Mouse (Mus musculus) mouse trophoblast stem cell (cell line): ENCODE results near the gene Hyal2.

ENCODE experiments used
- in situ Hi-C, 2 experiments: fragments of 300-500 bp; cut with MseI, MboI; formaldehyde crosslinking; loops; 2 replicates in 1 of 2; 3 replicates in 1 of 2; pipeline ENCODE4 v1.15.1; 2025

Gene Hyal2

DNA sequence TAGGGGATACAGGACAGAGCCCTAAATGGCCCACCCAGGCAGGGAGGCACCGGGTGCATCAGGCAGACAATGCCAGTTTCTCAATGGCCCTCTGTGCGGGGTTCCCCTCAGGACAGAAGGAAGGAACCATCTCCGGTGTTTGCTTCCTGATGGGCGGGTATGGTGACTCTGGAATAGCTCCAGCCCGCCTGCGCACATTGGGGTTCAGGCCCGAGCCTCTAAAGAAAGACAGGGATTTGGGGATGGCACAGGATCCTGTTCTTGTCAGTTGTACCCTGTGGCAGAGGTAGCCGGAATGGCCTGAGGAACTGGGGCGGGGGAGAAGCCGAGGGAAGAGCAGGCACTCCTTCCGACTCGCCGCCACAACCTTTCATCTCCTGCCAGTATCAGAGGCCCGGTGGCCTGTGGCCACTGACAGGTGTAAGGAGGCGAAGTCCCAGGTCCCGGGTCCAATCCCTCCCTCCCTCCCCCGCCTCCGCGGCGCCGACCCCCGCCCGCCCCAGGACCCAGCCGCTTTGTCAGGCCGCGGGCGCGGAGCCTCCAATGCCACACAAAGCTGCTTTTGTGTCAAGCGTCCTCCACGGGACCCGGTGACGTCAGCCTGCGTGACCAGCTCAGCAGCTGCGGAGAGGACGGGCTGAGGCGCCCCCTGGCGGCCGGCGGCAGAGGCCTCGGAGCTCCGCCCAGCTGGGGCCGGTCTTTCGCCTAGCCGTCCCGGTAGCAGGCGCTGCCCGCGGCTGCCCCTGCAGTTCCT is 44.6 kb downstream of the Hyal2 start:
- in situ Hi-C loops = no loop called here

DNA sequence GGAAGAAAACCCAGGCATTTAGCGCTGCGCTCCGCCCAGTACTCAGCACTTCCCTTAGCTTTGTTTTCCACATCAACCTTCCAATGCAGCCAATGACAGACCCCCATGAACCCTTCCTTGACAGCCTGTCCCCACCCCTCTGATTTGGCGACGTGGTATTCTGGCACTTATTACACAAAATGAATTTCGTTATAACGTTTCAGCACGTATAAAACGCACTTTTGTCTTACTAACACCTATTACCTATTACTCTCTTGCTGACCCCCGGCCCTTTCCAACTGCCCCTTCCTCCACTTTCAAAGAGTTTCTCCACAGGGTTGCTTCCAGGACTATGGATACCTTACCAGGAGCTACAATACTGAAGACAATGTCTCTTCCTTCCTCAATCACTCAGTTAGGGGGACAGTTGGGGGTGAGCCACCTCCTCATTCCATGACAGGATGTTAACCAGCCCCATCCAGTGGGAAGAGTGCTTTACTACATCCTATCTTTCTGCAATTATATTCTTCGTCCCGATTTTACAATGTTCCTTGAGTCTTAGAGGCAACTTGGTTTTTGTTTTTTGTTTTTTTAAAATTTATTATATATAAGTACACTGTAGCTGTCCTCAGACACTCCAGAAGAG is 45.3 kb downstream of the Hyal2 start:
- in situ Hi-C loops = no loop called here

DNA sequence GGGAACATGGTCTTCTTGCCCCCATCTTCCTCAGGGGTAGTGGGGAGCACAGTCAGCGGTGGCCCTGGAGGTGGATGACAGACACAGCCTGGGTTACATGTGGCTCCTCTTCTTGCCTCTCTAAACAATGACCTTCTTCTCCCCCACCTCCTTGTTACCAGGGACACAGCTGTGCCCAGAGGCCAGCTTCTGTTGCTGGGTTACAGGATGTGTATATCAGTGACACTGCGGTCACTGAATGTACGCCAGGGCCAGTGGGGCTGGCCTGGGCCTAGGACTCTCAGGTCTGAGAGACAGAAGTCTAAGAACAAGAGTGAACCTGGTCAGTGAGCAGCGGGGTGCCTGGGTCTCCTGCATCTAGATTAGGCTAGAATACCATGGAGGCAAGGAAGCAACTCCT is 47.3 kb downstream of the Hyal2 start:
- in situ Hi-C loops = no loop called here

DNA sequence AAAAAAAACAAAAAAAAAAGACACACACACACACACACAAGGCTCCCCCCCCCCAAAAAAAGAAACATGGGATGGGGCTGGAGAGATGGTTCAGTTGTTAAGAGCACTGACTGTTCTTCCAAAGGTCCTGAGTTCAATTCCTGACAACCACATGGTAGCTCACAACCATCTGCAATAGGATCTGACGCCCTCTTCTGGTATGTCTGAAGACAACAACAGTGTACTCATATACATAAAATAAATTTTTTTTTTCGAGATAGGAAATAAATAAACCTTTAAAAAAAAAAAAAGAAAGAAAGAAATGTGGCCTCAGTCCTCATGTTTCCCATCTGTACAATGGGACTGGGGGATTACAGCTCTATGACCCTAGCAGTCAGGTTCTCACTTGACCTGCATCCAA is 49.7 kb downstream of the Hyal2 start:
- in situ Hi-C loops = no loop called here

DNA sequence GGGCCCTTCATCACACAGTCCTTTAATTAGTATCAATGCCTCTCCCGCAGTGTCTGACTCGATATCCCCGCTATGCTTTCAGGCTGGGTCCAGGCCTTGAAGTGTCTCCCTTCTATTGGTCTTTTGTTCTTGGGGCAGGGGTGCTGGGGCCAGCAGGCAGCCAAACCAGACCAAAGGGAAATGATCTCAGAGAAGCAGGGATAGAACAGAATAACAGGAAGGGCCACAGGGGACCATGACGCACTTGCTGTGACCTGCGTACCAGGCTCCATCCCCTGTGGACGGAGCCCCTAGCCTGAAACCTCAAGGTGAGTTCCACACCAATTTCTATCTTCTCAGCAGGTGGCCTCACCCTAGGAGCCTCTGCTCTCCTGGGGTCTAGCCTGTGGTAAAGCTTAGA is 50.4 kb downstream of the Hyal2 start:
- in situ Hi-C loops = no loop called here

DNA sequence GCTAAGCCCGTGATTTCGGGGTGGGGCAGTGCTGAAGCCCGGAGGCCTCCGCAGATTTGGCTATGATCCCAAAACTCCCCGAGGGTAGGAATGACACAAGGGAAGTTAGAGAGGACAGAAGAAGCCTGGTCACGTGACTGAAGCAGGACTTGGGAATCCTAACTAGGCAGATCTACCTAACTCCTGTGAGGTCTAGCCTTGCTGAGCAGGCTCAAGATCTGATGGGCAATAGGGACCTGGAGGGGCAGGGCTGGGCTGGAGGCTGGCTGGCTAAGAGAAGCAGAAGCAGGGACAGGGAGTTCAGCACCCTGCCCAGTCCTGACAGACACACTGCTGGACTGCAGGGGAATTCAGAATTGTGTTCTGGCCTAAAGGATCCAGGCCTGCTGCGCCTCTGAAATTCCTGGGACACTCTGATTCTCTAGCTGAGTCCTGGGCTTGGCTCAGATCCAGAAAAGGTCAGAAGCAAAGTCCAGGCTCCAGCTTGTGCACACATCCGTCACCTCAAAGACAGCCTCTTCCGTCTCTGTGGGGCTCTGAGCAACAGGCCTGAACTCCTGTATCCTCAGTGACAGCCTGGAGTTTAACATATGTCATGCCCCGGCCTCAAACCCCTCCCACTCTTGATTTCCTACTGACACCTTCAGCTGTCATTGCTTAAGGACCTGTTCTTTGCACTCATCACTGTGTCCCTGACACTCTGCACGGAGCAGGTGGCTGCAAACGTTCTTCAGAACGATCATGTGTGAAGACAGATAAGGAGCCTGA is 51.2 kb downstream of the Hyal2 start:
- in situ Hi-C loops = no loop called here

DNA sequence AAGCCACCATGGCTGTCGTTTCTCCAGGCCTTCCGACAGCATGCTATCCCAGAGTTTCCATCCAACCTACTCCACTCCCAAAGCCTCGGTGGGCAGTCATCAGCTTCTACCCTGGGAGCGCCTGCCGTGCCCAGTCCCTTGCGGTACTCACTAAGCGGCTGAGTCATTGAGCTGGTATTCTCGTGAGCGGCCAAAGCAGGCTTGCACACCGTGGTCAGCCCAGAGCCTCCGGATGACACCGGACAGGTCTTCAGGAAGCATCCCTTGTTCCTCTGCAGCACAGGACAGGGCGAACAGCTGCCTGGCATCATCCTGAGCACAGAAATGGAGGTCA is 51.8 kb downstream of the Hyal2 start:
- in situ Hi-C loops = no loop called here

DNA sequence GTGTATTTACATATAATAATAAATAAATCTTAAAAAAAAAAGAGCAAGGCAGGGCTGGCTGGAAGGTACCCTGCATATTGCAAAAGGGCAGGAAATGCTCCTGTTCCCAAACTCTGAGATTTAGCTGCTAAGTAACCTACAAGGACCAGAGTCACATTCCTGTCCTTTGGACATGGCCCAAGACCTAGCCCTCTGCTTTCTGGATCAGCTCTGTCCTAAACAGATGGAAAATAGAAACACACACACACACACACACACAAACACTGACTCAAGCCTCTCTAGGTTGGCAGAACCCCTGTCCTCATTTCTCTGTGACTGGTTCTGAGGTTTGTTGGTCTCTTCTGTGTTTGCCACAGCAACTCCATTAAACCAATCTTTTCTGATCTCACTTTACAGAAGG is 53.2 kb downstream of the Hyal2 start:
- in situ Hi-C loops = no loop called here
